Mouse (Mus musculus): ENCODE data around the gene Wdr35. TPM values are rescaled to one million over a fixed set of nuclear protein-coding genes. Genes with fewer than 3 reads are reported as not detected.
A peak's percentile ranks its signal among the peaks of the same experiment; 100 is the strongest.

Wdr35 gene
- polyA plus RNA-seq, 1 experiment from 2014 or later, result 14.4 TPM

DNA sequence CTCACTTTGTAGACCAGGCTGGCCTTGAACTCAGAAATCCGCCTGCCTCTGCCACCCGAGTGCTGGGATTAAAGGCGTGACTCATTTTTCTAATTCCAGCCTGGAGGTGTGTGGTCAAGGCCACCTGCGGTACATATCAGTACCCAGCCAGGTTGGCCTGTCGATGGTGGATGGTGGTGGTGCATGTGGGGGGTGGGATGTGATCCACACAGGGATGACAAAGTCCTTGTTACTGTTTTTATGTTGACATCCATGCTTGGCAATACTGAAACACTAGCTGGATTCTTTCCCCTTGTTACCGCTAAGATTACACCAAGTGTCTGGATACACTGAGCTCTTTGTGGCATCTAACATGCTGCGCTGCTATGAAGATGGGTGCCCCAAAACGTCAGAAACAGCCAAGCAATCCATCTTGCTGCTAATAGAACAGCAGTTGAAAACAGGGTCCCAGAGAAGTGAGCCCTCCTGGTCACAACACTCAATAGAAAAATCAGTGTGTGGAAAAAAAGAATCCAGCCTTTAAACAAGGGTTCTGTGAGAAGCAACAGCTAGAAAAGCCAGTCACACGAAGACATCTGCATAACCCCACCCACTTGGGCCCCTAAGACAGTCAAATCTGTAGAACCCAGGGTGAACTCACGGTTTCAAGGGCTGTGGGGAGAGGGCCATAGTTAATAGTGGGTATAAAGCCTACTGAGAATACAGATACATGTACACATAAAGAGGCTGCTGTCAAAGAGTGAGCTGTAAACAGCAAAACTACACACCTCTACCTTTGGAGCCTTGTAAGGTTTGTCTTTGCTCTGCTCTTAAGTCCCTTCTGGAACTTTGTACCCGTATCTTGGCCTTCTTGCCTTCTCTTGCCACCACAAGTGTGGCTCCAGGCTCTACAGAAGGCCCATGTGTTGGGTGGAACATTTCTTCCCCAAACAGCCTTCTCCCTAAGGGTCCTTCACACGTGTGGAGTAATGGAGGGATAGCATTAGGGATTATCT is 33.4 kb upstream of the Wdr35 start:
- Histone ChIP-seq H3K4me2 (ENCODE audit: low read length) (no peak overlapping the region), H3K4me1 (ENCODE audit: control insufficient read depth in 2 of 2, insufficient read depth in 2 of 2, low read length in 2 of 2) (peaks cover 2 to 5% of the 10 kb centered on the region in 2 experiments; a peak in 2 of 4 replicates), H3K9ac (ENCODE audit: low read length) (no peak overlapping the region), H3K4me3 (ENCODE audit: control insufficient read depth in 1 of 2, insufficient read depth in 1 of 2, low read depth in 1 of 2, low read length in 2 of 2) (no peak overlapping the region), H3K36me3 (ENCODE audit: control insufficient read depth, insufficient read depth, low read length) (peaks cover 43% of the 10 kb centered on the region), H3K27ac (replicated peaks in 1 of 2; ENCODE audit: control insufficient read depth in 1 of 2, insufficient read depth in 1 of 2, low read depth in 2 of 2, low read length in 2 of 2) (no peak overlapping the region), H3K27me3 (ENCODE audit: control insufficient read depth, insufficient read depth, low read length) (no peaks in the 10 kb centered on the region), H3K9me3 (ENCODE audit: control insufficient read depth, low read length) (no peaks in the 10 kb centered on the region)
- 60% methylated on average over 12 of the region's 12 CpGs for WGBS
- no peak for ATAC-seq (ENCODE audit: insufficient number of reproducible peaks, insufficient read depth, low FRiP score, low read depth)

- no peaks in the 10 kb centered on the region for H3K27me3 ChIP-seq (ENCODE audit: control insufficient read depth, insufficient read depth, low read length)
- H3K4me1 ChIP-seq (ENCODE audit: control insufficient read depth in 2 of 2, insufficient read depth in 2 of 2, low read length in 2 of 2), result no peaks in the 10 kb centered on the region
- H3K36me3 ChIP-seq (ENCODE audit: control insufficient read depth, insufficient read depth, low read length), result peaks cover 34% of the 10 kb centered on the region
- H3K4me3 ChIP-seq (ENCODE audit: control insufficient read depth in 1 of 2, insufficient read depth in 1 of 2, low read depth in 1 of 2, low read length in 2 of 2), result no peak overlapping the region
- H3K9ac ChIP-seq (ENCODE audit: low read length), result no peak overlapping the region
- WGBS, result 65% methylated on average over 4 of the region's 4 CpGs
- ATAC-seq (ENCODE audit: insufficient number of reproducible peaks, insufficient read depth, low FRiP score, low read depth), result no peak
- no peak overlapping the region for H3K4me2 ChIP-seq (ENCODE audit: low read length)
- no peak overlapping the region for H3K27ac ChIP-seq (replicated peaks in 1 of 2; ENCODE audit: control insufficient read depth in 1 of 2, insufficient read depth in 1 of 2, low read depth in 2 of 2, low read length in 2 of 2)
- no peaks in the 10 kb centered on the region for H3K9me3 ChIP-seq (ENCODE audit: control insufficient read depth, low read length)
Observed at GRCm38 (mm10) chr12:8941131-8941615, 32.5 kb upstream of the Wdr35 start.

DNA sequence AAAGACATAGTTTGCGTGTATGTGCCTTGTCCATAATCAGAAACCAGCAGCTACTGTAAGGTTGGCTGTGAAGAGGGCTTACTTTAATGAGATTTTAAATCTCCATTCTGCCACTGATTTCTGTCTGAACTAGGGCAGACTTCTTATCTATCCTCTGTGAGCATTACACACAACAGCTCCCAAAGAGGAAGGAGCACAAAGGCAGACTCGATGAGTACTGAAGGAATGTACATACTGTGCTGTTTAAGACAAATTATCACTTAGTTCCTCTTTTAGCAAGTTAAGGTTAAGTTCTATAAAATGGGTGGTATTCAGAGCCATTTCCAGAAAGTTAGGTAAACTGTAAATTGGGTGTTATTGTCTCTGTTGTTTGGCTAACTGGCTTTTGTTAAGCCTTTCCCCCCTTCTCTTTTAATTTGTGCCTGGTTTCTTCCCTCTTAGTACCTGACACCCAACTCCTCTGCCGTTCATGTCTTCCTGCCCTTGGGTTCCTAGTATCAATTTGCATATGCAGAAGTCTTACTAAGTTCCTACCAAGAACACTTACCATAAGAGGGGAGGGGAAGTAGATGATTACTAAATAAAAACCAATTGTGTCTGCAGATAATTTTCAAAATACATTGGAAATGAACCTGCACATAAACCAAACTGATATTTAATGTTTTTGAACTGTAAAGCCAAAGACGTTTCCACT is 31.8 kb upstream of the Wdr35 start:
- WGBS, result 43% methylated on average over 4 of the region's 4 CpGs

DNA sequence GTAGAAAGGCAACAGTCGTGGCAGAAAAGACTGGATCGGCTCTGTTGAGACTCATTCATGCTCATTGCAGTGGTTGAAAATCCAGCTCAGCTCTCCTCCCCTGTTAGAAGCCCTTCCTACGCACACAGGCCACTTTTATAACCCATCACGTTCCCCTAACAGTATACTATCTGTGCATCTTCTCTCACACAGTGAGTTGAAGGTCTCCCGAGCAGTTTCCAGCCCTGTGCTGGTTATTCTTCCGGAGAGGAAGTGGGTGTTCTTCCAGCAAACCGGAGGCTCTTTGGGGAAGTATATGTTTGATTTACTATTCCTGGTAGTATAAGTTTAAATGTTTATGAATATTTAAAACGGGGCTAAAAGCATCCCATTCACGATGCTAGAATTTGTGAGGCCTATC is 26.5 kb upstream of the Wdr35 start:
- Histone ChIP-seq H3K36me3 (ENCODE audit: control insufficient read depth, insufficient read depth, low read length) (no peaks in the 10 kb centered on the region), H3K4me1 (ENCODE audit: control insufficient read depth in 2 of 2, insufficient read depth in 2 of 2, low read length in 2 of 2) (peaks cover 7% of the 10 kb centered on the region in 2 experiments; a peak in 3 of 4 replicates), H3K9me3 (ENCODE audit: control insufficient read depth, low read length) (no peaks in the 10 kb centered on the region), H3K9ac (ENCODE audit: low read length) (peak overlapping the region; percentile 63; the same call in 1 of the 2 replicates), H3K27me3 (ENCODE audit: control insufficient read depth, insufficient read depth, low read length) (peaks cover 10% of the 10 kb centered on the region; the same call in 1 of the 2 replicates), H3K4me2 (ENCODE audit: low read length) (peak overlapping the region; percentile 85), H3K4me3 (ENCODE audit: control insufficient read depth in 1 of 2, insufficient read depth in 1 of 2, low read depth in 1 of 2, low read length in 2 of 2) (peak overlapping the region in 1 of 2 experiments; percentile 40; a peak in 1 of 4 replicates), H3K27ac (replicated peaks in 1 of 2; ENCODE audit: control insufficient read depth in 1 of 2, insufficient read depth in 1 of 2, low read depth in 2 of 2, low read length in 2 of 2) (no peak overlapping the region)
- 50% methylated on average over 9 of the region's 9 CpGs for WGBS
- no peak for ATAC-seq (ENCODE audit: insufficient number of reproducible peaks, insufficient read depth, low FRiP score, low read depth)

More for the DNA sequence above, 31.8 kb upstream of the Wdr35 start:
- no peaks in the 10 kb centered on the region for H3K27me3 ChIP-seq (ENCODE audit: control insufficient read depth, insufficient read depth, low read length)
- H3K4me1 ChIP-seq (ENCODE audit: control insufficient read depth in 2 of 2, insufficient read depth in 2 of 2, low read length in 2 of 2), result no peaks in the 10 kb centered on the region
- no peak for ATAC-seq (ENCODE audit: insufficient number of reproducible peaks, insufficient read depth, low FRiP score, low read depth)
- H3K9ac ChIP-seq (ENCODE audit: low read length), result no peak overlapping the region
- H3K36me3 ChIP-seq (ENCODE audit: control insufficient read depth, insufficient read depth, low read length), result peaks cover 28% of the 10 kb centered on the region
- no peak overlapping the region for H3K4me2 ChIP-seq (ENCODE audit: low read length)
- H3K27ac ChIP-seq (replicated peaks in 1 of 2; ENCODE audit: control insufficient read depth in 1 of 2, insufficient read depth in 1 of 2, low read depth in 2 of 2, low read length in 2 of 2), result no peak overlapping the region
- no peaks in the 10 kb centered on the region for H3K9me3 ChIP-seq (ENCODE audit: control insufficient read depth, low read length)
- no peak overlapping the region for H3K4me3 ChIP-seq (ENCODE audit: control insufficient read depth in 1 of 2, insufficient read depth in 1 of 2, low read depth in 1 of 2, low read length in 2 of 2)

DNA sequence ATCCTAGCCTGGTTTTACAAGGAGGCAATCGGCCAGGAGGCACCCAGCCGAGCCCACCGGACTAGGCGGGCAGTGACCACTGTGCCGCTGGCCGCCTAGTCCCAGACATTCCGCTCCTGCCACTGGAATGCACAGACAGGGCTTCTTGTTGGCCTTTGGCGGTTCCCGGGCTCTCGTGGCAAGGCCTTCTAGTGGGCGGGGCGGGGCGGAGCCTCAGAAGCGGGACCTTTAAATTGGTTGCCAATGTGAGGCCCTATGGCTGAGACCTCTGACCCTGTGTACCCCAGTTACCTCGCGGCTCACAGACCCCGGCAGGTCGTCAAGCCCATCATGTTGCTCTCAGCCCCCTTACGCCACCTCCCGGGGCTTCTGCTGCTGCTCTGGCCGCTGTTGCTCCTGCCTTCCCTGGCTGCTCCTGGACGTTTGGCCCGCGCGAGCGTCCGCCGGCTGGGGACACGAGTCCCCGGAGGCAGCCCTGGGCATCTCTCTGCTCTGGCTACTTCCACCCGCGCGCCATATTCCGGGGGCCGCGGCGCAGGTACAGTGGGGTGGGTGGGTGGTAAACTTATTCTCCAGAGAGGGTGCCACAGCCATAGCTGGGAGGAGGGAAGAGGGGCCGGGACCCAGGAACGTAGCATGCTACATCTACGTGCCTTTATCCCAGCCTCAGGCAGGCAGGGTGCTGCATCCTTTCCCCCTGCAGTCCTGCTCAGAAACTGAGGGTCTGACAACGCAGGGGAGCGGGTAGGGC is 25.8 kb upstream of the Wdr35 start, which contains the start of gene Matn3:
TSS of gene Matn3 (plus strand) at position 216 of the 751 bp plus-strand sequence.
- Histone ChIP-seq H3K9me3 (ENCODE audit: control insufficient read depth, low read length) (no peaks in the 10 kb centered on the region), H3K27me3 (ENCODE audit: control insufficient read depth, insufficient read depth, low read length) (peaks cover 10% of the 10 kb centered on the region; the same call in 1 of the 2 replicates), H3K4me3 (ENCODE audit: control insufficient read depth in 1 of 2, insufficient read depth in 1 of 2, low read depth in 1 of 2, low read length in 2 of 2) (peak within 1 kb of the TSS; percentile 40 to 44), H3K36me3 (ENCODE audit: control insufficient read depth, insufficient read depth, low read length) (no peaks in the 10 kb centered on the region), H3K27ac (replicated peaks in 1 of 2; ENCODE audit: control insufficient read depth in 1 of 2, insufficient read depth in 1 of 2, low read depth in 2 of 2, low read length in 2 of 2) (no peak within 1 kb of the TSS), H3K4me2 (ENCODE audit: low read length) (peak within 1 kb of the TSS; percentile 85), H3K9ac (ENCODE audit: low read length) (peak within 1 kb of the TSS; percentile 63), H3K4me1 (ENCODE audit: control insufficient read depth in 2 of 2, insufficient read depth in 2 of 2, low read length in 2 of 2) (peaks cover 7% of the 10 kb centered on the region in 2 experiments; a peak in 3 of 4 replicates)
- peak; percentile 47; the same call in 1 of the 2 replicates for ATAC-seq (ENCODE audit: insufficient number of reproducible peaks, insufficient read depth, low FRiP score, low read depth)
- 1% methylated on average over 42 of the region's 42 CpGs for WGBS

GRCm38 (mm10) chr12:8953136-8953535 is 20.6 kb upstream of the Wdr35 start:
- no peak overlapping the region for H3K4me2 ChIP-seq (ENCODE audit: low read length)
- H3K4me3 ChIP-seq (ENCODE audit: control insufficient read depth in 1 of 2, insufficient read depth in 1 of 2, low read depth in 1 of 2, low read length in 2 of 2), result no peak overlapping the region
- peaks cover 1 to 4% of the 10 kb centered on the region in 2 experiments; a peak in 3 of 4 replicates for H3K4me1 ChIP-seq (ENCODE audit: control insufficient read depth in 2 of 2, insufficient read depth in 2 of 2, low read length in 2 of 2)
- no peak for ATAC-seq (ENCODE audit: insufficient number of reproducible peaks, insufficient read depth, low FRiP score, low read depth)
- no peak overlapping the region for H3K27ac ChIP-seq (replicated peaks in 1 of 2; ENCODE audit: control insufficient read depth in 1 of 2, insufficient read depth in 1 of 2, low read depth in 2 of 2, low read length in 2 of 2)
- peaks cover 10% of the 10 kb centered on the region; the same call in 1 of the 2 replicates for H3K27me3 ChIP-seq (ENCODE audit: control insufficient read depth, insufficient read depth, low read length)
- no peaks in the 10 kb centered on the region for H3K9me3 ChIP-seq (ENCODE audit: control insufficient read depth, low read length)
- H3K9ac ChIP-seq (ENCODE audit: low read length), result no peak overlapping the region
- no peaks in the 10 kb centered on the region for H3K36me3 ChIP-seq (ENCODE audit: control insufficient read depth, insufficient read depth, low read length)
- 75% methylated on average over 10 of the region's 10 CpGs for WGBS

- Histone ChIP-seq H3K9ac (ENCODE audit: low read length) (no peak overlapping the region), H3K9me3 (ENCODE audit: control insufficient read depth, low read length) (no peaks in the 10 kb centered on the region), H3K4me3 (ENCODE audit: control insufficient read depth in 1 of 2, insufficient read depth in 1 of 2, low read depth in 1 of 2, low read length in 2 of 2) (no peak overlapping the region), H3K27me3 (ENCODE audit: control insufficient read depth, insufficient read depth, low read length) (peaks cover under 1% of the 10 kb centered on the region; the same call in 1 of the 2 replicates), H3K4me2 (ENCODE audit: low read length) (no peak overlapping the region), H3K4me1 (ENCODE audit: control insufficient read depth in 2 of 2, insufficient read depth in 2 of 2, low read length in 2 of 2) (no peaks in the 10 kb centered on the region), H3K36me3 (ENCODE audit: control insufficient read depth, insufficient read depth, low read length) (no peaks in the 10 kb centered on the region), H3K27ac (replicated peaks in 1 of 2; ENCODE audit: control insufficient read depth in 1 of 2, insufficient read depth in 1 of 2, low read depth in 2 of 2, low read length in 2 of 2) (no peak overlapping the region)
- 68% methylated on average over 9 of the region's 9 CpGs for whole genome bisulfite sequencing
- ATAC-seq (ENCODE audit: insufficient number of reproducible peaks, insufficient read depth, low FRiP score, low read depth), result no peak
Observed at GRCm38 (mm10) chr12:8954161-8954561, 19.5 kb upstream of the Wdr35 start.

Measured in heart, embryonic 14.5 days (tissue).